Mouse (Mus musculus): ENCODE measurements at regions not wholly inside any gene's neighbourhood (a gene's known extent, or its start where the extent isn't known, plus 50 kb on each side); places are given as distances from the start of the nearest gene placed in this dataset.

GRCm38 (mm10) chr8:8940899-8941298 lies 250.6 kb upstream of the Arglu1 start:
- TF ChIP-seq CTCF (IDR thresholded peaks at IDR 0.05; ENCODE audit: borderline replicate concordance, insufficient read depth, low read length) (no peak), POLR2A (IDR thresholded peaks at IDR 0.05; ENCODE audit: low read depth, low read length) (no peak)
